Mouse (Mus musculus) CD4-positive, CD25-positive, alpha-beta regulatory T cell, adult 4 months (primary cell): ENCODE measurements around the gene Vwa3b. TPM values are rescaled to one million over a fixed set of nuclear protein-coding genes. Genes with fewer than 3 reads are reported as not detected.
A peak's percentile ranks its signal among the peaks of the same experiment; 100 is the strongest.

ENCODE experiments used
- ATAC-seq: one replicate; pipeline ENCODE4 v1.8.0; 2017
- polyA plus RNA-seq, 2 experiments: library from polyadenylated mRNA; unstranded; fragments of 100-300 nt; shearing (Covaris generic); gene quantifications; one replicate each; pipeline ENCODE4 v1.2.1; 2017

Gene Vwa3b
- polyA plus RNA-seq, 2 experiments from 2014 or later, result 0.50 to 2.0 TPM

- ATAC-seq, result no peak
Measured at GRCm38 (mm10) chr1:37011626-37012209, 14.7 kb upstream of the Vwa3b start.

DNA sequence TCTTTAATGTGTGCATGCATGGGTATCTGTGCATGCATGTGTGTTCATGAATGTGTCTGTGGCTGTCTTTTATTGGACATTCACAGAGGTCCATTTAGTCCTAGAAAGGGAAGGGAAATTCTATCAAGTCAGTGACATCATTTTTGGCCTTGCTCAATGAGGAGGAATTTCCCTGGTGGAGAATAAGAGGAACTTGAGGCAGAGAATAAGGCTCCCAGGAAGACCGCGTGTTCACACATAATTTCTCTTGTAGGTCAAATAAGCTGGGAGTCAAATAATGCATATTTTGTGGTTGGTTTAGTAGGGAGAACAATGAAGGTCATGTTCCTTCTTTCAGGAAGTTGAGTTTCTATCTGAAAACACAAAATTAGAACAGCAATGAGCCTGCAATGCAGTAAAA lies 13.4 kb upstream of the Vwa3b start:
- no peak for ATAC-seq

DNA sequence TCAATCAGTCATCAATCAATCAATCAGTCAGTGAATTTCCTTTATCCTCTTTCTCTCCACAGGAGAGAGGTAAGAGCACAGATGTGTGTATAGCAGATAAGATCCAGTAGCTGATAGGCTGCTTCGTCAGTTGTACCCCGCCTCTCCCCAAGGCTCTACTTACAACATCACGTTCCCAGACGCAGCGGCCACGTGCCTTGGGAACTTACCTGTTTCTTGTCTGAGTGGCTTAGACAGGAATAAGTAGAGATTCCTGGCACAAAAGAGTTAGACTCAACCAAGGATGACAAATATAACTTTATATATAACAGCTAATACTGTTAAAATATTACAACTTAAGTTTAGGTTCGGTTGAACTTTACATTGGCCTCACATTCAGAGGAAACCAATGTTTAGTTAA lies 12.7 kb upstream of the Vwa3b start:
- ATAC-seq, result no peak

DNA sequence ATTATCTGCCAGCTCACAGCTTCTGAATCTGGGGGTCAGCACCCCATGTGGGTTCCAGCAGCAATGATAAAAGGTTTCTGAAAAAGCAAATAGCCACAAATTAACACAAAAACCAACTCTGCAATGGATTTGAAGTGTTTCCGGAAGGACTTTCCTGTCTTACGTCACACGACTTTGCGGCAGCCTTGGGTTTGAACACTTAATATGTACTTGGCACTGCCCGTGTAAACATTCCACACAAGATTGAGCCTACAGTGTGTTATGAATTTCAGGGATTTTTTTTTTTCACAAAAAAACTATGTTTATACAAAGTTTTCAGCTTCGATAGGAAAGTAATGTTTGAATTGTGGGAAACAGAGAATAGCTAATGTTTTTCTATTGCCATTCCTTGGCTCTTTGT lies 7.4 kb upstream of the Vwa3b start:
- ATAC-seq, result no peak

GRCm38 (mm10) chr1:37022704-37023103 lies 3.7 kb upstream of the Vwa3b start:
- peak; percentile 58 for ATAC-seq

DNA sequence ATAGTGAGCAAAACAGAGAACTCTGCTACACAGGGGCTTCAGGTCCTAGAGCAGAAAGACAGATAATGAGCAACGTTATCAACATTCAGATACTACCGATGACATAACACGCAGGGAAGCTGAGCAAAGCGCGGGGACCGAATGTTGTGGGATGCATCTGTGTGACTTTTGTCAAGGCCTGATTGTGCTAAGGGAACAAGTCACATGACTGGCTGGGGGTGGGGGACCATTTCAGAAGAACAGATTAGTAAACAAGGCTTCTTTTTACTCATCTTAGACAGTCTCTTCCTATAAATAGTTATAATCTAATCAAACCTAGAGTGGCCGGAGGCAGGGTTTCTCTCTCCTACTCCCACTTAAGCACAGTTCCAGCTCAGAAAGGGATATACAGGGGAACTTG lies 1.7 kb upstream of the Vwa3b start:
- ATAC-seq, result no peak

DNA sequence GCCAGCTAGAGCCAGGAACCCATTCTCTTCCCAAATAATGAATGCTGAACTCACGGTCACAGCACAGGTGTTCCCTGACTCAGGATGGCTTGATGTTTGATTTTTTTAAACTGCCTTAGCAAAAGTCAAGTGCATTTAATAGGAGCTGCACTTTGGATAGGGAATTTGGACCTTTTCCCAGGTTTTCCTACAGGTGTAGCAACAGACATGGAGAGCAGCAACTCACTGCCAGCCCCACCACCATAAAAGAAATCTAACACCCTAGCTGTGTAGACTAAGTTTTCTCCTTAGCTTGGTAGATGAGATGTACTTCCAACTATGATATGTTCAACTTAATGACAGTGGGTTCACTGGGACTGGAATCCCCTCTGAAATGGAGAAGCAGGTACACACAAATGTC lies 1.0 kb upstream of the Vwa3b start:
- ATAC-seq, result no peak

DNA sequence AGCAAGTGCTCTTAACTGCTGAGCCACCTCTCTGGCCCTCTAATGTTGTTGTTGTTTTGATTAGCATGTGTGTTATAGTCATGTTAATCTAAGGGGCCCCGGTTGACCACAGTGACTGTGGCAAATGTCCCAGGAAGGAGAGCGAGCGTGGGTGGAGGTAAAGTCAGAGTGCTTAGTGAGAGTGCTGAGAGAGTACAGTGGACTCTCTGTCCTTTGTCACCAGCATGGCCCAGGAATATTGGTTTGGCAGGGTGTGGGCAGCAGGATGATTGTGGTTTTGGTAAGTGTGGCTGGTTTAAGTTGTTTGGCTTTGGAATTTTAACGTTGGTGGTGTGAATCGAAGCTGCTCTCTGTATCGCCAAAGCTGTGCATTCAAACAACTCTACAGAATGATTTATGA lies 470 bp downstream of the Vwa3b start:
- ATAC-seq, result no peak

- peak; percentile 53 for ATAC-seq
Measured at GRCm38 (mm10) chr1:37028439-37029153, 2.2 kb downstream of the Vwa3b start.

- ATAC-seq, result peak; percentile 61
Measured at GRCm38 (mm10) chr1:37029154-37029907, 2.9 kb downstream of the Vwa3b start.

- ATAC-seq, result no peak
Measured at GRCm38 (mm10) chr1:37029942-37030341, 3.5 kb downstream of the Vwa3b start.

DNA sequence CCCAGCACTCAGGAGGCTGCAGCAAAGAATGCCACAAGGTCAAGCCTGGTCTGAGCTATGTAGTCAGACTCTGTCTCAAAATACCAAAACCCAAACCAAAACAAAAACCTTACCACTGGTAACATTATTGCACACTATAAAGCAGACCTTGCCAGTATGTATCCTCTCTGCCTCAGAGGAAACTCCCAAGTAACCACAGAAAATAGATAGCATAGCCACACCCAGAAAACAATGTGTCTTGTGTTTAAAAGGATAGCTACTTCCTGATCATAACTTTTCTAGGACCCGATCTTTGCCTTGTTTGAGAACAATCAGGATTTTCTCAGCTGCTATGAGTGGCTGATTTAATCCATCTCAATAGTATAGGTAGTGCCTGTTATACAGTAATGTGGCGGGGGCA lies 4.3 kb downstream of the Vwa3b start:
- peak; percentile 64 for ATAC-seq

DNA sequence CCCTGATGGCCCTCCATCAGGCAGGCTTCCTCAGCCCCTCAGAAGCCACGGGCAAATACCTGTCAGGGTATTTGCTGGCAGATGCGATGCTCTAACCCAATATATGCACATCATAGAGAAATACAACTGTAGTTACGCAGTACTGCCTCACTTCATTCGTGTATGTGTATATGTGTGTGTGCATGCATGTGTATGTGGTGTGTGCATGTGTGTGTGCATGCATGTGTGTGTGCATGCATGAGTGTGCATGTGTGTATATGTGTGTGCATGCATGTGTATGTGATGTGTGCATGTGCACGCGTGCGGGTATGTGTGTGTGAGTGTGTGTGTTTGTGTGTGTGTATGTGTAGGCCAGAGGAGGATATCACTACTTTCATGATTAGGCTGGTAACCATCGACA lies 9.5 kb downstream of the Vwa3b start:
- no peak for ATAC-seq

DNA sequence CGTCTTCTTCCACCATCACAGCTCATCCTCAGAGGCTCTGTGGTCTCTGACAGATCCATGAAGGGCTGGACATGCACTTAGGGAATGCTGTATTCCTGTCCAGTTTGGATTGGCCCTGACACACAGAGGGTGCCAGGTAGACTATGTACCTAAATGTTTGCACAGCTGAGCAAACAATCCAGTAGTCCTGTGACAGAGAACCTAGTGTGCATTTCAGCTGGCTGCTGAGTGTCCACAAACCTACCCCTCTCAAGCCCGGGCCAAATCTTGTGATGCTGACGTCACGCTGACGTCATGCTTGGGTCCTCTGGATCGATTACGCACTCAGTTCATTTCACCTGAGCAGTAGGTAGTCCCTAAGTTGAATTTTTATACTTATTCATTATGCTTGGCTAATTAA lies 14.7 kb downstream of the Vwa3b start:
- no peak for ATAC-seq

DNA sequence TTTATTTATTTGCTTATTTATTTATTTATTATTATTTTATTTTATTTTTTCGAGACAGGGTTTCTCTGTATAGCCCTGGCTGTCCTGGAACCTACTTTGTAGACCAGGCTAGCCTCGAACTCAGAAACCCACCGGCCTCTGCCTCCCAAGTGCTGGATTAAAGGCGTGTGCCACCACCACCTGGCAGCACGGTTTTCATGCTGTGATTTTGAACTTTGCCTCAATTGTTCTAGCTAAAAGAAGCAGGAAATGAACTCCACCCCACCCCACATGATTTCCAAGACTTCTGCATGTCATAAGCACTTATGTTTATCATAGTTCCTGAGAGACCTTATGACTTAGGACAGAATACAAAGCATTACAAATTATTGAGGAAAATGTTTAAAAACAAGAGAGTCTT lies 15.5 kb downstream of the Vwa3b start:
- no peak for ATAC-seq

DNA sequence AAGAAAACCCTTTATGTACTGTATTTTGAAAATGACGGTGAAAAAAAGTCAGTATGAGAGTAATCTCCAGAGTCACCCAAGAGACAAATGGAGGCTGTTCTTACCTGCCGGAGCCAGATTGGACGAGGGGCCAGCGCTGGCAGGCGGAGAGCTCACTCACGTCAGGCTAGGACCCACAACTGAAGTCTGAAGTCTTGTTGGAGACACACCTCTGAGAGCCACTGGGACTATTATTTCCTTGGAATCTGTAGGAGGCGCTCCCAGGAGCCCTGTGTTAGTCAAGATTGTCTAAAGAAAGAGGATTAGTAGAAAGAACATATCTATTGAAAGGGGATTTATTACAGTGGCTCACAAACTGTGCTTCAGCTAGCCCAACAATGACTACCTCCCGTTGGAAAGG lies 16.4 kb downstream of the Vwa3b start:
- no peak for ATAC-seq

DNA sequence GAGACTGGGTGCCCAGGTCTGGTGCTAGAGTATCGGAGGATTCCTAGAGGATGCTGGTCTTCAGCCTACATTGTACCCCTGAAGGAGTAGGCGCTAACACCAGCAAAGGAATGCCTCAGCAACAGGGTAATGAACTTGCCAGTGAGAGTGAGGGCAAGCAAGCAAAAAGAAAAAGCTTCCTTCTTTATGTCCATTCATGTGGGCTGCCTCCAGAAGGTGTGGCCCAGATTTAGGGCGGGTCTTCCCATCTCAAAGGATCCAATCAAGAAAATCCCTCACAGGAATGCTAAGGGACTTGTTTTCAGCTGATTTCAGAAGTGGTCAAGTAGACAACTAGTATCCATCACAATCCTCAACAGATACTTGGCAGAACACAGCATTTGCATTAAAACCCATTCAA lies 16.8 kb downstream of the Vwa3b start:
- no peak for ATAC-seq

DNA sequence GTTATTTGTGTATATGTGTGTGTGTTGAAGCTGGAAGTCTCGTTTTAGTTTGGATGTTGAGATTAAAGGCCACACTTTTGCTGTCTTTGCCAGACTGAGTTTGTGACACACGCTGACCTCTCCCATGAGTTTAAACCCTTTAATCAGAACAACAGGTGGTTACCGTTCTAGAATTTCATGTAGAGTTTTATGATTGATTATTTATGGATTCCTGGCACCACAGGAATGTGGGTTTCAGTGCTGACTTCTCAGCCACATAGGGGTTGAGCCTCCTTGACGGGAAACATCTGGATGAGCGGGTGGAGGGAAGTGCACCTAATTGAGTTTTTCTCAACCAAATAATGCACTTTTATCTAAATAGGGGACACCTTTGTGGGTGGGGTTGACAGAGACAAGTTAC lies 19.1 kb downstream of the Vwa3b start:
- ATAC-seq, result no peak

DNA sequence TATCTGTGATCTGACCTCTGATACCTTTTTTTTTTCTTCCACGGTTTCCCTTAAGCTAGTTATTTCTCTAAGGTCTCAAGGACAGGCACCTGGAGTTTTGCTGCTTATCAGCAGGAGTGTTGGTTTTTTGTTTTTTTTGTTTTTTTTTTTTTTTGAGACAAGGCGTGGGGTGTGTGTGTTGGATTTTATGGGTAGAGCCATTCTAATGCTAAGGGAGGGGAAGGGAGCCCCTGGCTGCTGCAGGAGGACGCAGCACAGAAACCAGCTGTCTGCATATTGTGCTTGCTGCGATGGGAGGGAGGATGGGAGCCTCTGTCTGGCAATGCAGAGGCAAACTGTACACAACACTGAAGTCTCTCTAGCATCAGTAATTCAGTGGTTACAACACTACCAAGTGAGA lies 22.8 kb downstream of the Vwa3b start:
- ATAC-seq, result no peak

- no peak for ATAC-seq
Measured at GRCm38 (mm10) chr1:37053691-37054090, 27.3 kb downstream of the Vwa3b start.

DNA sequence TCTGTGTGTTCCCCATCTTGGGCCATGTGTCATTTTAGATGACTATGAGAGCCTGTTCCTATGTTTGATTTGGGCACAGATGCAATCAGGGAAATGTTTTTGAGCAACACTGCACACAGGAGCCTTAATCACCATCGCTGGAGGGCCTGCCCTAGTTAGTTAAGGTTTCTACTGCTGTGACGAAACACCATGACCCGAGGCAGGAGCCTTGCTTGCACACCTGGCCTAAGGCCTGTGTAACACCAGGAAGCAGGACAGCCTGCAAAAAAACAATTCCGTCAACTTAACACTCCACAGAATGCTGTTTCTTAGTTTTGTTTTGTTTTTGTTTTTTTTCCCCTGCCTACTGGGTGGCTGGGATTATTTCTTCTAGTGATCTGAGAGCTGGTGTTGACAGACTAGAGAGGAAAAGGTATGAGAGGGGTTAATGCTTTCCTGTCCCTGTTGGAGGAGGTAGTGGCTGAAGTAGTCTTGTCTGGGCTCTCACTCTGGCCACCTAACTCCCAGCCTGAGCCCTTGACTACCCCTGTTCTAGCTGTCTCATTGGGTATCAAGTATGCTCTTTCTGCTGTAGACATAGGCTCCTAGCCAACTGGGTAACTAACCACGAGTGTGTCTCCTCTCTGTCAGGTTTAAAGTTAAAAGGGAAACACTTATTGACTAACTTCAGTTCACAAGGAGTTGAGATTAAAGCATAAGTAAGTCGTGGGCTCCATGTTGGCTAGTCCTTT lies 30.6 kb downstream of the Vwa3b start:
- ATAC-seq, result no peak

DNA sequence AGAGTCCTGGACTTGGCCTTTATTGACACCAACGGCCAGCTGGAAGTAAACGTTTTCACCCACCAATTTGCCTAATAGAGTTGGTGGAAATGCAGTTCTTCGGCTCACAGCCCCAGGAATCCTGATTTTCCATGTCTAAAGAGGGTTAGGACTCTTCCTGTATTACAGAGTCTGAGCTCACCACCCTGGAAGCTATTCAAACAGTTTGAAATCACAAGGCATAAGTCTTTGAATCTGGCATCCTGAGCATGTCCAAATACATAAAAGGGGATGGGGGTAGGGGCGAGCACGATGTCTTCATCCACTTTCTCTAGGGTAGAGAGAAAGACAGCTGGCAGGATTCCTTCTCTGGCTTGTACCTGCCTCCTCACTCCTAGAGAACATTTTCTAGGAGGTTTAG lies 34.5 kb downstream of the Vwa3b start:
- no peak for ATAC-seq

GRCm38 (mm10) chr1:37063053-37063452 lies 36.7 kb downstream of the Vwa3b start:
- ATAC-seq, result no peak
